Mouse (Mus musculus): Measurements from ENCODE around the gene Apip.
A peak's percentile ranks its signal among the peaks of the same experiment; 100 is the strongest.

GRCm38 (mm10) chr2:103131145-103131544 is 57.7 kb downstream of the Apip start:
- TF ChIP-seq POLR2A (IDR thresholded peaks at IDR 0.05; ENCODE audit: insufficient read depth, low read depth, low read length) = no peak
- peak; percentile 26 for TF ChIP-seq CTCF (IDR thresholded peaks at IDR 0.05)
